Mouse (Mus musculus): ENCODE data around the gene Abcb1b. TPM values are rescaled to one million over a fixed set of nuclear protein-coding genes. Genes with fewer than 3 reads are reported as not detected.
"Not testable (repeated sequence)": the region's sequence is repeated elsewhere in the genome, so short reads cannot be mapped to it uniquely, and the experiment has no call there.

Gene Abcb1b
- total RNA-seq, 2 experiments from 2014 or later: 3.3 TPM

DNA sequence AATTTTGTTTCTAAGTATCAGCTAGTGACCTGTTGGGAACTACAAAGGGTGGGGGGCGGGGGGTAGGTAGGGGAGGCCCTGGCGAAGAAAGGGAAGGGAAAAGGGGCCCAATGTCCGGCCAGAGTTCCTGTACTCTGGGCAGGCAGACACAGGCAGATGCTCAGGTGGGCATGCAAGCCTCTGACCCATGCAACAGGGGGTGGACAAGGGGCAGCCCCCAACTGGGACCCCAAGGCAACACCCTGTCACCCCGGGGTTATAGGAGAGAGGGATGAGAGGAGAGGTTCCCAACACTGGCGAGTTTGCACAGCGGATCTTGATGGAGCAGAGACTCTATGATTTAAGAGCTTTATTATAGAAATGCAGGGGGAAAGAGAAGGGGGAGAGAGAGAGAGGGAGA lies 59.3 kb downstream of the Abcb1b start:
- no peak for DNase-seq (ENCODE audit: low spot score in 2 of 2)
- intact Hi-C loops (cut with DNase I): no loop called here

DNA sequence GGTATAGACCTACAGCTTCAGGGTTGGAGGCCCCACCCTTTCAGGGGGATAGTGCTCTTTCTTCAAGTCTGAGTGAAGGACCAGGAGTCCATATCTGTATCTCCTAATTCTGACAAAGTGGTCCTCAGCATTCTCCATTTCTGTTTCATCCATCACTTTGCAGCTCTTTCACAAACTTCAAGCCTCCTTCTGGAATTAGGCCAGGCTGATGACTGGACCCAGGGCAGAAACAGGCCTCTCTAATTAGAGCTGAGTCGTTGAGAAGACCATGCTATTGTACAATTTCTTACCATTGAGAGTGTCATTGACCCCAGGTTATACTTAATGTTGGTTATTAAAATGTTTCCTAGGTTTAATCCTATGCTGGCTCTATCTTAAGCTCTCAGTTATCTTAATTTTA lies 63.9 kb downstream of the Abcb1b start:
- DNase-seq (ENCODE audit: low spot score in 2 of 2): no peak
- intact Hi-C loops (cut with DNase I): no loop called here

DNA sequence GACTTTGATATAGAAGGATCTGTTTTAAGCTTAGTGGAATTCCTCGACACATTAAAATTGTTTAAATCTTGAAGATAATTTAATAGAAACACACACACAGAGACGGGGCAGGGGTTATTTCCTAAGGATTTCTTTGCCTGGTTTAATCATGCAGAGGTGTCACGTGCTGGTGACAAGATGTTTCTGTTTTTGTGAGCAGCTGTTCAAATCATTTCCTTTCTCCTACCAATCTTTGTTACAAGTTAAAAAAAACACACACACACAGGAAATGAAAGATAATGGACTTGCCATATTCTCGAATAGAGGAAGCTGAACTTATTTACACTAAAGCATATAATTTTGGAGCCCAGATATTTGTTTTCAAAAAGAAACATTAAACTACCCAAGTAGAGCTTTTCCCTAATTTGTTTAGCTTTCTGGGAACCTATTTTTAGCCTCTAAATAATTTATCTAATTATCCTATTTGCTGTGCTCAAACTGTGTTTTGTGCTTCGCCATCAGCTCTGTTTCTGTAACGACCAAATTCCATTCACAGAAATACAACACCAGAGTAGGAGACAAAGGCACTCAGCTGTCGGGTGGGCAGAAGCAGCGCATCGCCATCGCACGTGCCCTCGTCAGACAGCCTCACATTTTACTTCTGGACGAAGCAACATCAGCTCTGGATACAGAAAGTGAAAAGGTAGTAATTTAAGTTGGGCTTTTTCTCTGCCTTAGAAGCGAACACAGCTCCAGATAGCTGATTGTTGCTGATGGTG lies 65.8 kb downstream of the Abcb1b start:
- DNase-seq (ENCODE audit: low spot score in 2 of 2): no peak
- intact Hi-C loops (cut with DNase I): no loop called here

DNA sequence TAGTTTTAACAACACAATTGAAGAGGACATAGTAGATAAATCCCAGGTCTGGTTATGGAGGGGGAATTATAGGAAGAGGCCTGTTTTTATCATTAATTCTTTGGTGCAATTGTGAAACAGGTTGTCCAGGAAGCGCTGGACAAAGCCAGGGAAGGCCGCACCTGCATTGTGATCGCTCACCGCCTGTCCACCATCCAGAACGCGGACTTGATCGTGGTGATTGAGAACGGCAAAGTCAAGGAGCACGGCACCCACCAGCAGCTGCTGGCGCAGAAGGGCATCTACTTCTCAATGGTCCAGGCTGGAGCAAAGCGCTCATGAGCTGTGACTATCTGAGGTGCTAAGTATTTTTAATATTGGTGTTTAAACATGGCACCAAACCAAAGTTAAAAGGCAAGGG lies 67.7 kb downstream of the Abcb1b start:
- DNase-seq (ENCODE audit: low spot score in 2 of 2); intact Hi-C loops (cut with DNase I): not testable (repeated sequence)

DNA sequence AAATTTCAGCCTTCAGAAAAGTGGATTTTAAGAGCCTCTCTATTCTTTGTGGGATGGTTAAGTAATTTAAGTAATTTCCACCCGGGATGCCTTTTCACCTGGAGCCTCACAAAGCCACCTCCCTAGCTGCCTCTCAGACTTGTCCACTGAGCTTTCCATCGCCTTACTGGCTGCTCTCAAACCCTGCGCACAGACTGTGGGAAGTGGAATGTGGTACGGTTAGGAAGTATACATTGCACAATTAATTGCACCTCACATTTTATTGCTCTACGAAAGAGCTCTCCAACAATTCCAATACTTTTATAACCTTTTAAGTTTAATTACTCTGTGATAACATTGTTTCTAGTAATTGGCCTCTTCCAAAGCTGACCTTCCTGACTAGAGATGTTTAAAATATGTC lies 68.4 kb downstream of the Abcb1b start:
- intact Hi-C loops (cut with DNase I): no loop called here
- no peak for DNase-seq (ENCODE audit: low spot score in 2 of 2)

DNA sequence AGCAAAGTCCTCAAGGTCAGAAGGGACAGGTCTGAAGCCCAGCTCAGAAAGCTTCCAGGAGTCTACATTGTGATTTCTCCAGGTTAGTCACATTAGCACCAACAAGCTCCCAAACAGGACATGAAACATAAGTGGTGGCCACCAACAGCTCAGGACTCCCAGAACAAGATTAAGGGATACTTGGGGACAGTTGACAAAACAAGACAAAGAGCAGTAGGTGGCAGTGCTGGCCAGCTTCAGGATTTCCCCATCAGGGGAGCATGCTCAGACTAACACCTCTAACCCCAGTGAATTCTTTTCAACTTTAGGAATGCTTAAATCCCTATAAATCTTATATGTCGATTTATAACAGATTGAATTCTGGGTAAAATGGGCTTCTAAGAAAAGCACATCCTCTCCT lies 70.1 kb downstream of the Abcb1b start:
- DNase-seq (ENCODE audit: low spot score in 2 of 2): no peak
- intact Hi-C loops (cut with DNase I): no loop called here

DNA sequence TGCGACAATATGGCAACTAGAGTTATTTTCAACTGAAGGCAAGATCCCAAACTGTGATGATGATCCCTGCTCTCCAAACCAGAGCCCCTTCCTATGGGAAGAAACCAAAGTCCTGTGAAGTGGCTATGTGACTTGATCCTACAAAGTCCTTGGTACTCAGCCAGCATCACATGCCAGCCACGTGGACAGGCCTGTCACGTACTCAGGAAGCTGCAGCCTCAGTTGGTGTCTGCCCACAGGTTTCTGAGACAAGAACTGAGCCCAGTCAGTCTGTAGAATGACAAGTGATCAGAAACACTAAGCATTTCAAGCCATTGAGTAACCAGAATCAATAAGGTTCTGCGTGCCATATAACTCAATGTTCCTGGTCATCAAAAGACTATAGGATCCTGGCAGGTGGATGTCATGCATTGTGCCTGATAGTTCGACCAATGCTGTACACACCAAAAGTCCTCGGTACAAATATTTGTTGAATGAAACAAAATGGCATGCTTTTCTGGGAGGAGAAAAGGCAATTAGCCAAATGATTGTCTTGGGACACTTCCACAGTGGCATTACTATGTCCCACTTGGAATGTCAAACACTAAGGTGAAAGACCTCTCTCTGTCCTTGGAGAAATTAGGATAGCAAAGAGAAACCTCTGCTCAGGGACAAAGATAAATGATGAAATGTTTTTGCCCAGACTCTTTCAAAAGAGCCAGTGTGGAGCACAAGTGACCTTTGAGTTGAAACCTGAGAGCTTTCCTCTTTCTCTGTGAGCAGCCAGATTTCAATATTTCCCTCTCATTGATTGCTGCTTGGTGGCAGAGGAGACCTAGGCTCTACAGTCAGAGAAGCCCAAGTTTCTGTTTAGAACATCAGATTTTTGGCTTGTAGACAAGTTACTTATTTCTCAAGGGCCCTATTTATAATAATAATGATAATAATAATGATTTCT lies 75.3 kb downstream of the Abcb1b start:
- DNase-seq (ENCODE audit: low spot score in 2 of 2): no peak
- intact Hi-C loops (cut with DNase I): no loop called here

DNA sequence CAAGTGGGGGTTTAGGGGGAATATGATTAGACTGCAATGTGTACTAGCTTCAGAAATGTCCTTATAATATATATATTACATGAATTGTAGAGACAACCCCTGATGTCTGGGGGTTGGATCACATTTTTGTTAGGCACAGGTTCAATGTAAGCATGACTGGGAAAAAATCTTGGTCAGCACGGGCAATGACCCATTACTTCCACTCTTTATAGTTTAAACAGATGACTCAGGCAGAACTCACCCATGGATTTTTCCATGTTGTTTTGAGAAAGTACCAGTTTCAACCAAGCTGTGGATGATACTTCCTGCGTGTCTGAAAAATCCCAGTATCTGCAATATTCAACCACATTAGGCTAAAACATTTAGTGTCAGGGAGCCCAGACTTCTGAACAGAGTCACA lies 79.1 kb downstream of the Abcb1b start:
- intact Hi-C loops (cut with DNase I): no loop called here
- DNase-seq (ENCODE audit: low spot score in 2 of 2): no peak

DNA sequence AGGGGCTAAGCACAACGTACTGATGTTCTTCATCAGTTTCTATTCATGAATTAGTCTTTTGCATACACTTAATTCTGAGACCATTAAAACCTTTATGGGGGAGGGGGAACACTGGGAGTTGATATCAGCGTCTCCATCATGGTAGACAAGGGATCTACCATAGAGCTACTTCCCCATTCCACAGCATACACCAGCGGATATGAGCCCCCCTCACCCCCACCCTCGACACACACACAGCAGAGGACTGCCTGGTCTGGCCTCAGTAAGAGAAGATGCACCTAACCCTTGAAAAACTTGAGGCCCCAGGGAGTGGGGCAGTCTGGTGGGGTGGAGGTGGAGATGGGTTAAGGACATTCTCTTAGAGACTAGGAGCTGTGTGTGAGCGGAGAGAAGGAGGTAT lies 79.9 kb downstream of the Abcb1b start:
- intact Hi-C loops (cut with DNase I): no loop called here

DNA sequence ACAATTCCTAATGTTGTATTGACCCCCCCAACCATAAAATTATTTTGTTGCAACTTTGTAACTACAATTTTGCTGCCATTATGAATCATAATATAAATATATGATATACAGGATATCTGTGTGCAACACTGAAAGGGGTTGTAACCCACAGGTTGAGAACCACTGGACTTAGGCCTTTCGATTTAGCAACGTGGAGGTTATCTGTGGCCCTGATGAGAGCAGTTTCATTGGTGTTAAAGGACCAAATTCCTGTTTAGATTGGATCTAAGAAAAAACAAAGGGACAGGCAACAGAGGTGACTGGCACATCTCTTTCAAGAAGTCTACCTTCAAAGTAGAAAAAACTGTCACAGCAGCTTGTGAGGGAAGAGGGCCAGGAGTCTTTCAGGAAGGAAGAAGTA lies 87.9 kb downstream of the Abcb1b start:
- intact Hi-C loops (cut with DNase I): no loop called here
- DNase-seq (ENCODE audit: low spot score in 2 of 2): no peak

More for the DNA sequence above, 79.9 kb downstream of the Abcb1b start:
- DNase-seq (ENCODE audit: low spot score in 2 of 2): no peak

DNA sequence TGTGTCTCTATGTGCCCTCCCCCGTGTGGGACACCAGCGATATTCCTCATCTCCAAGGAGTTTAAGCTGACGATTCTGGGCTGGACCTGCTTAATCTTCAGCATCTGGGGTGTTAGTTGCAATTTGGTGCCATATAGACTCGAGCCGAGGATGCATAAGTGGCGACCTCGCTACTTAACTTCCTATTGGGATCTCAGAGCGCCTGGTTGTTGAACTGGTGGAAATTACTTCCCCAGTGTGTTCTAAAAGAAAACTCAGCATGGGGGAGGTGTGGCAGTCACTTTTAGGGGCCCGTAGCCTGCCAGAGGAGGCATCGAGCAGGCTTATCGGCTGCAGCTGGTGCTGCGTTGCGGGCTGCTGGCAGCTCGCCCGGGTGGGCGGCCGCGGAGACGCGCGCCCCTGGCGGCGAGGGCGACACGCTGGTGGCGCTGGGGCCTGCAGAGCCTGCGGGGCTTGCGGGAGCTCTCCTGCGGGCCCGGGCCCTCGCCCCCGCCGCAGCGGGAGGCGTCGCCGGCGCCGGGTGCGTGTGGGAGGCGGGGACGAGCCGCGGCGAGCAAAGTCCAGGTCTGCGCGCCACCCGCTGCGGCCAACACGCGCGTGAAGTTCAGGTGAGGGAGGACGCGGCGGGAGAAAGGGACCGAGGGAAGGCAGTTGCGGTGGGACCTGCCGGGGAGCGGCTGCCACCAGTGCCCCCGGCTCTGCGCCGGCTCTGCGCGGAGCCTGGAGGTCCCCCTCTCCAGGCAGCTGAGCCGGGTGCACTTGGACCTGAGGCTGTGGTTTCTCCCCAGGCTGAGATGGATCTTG lies 95.6 kb downstream of the Abcb1b start, which contains the start of gene Abcb4:
Gene Abcb4, plus strand, starts transcription at position 418 of the 804 bp plus-strand sequence.
- peak; percentile 64 to 77 for DNase-seq (ENCODE audit: low spot score in 2 of 2)
- intact Hi-C loops (cut with DNase I): no loop called here

DNA sequence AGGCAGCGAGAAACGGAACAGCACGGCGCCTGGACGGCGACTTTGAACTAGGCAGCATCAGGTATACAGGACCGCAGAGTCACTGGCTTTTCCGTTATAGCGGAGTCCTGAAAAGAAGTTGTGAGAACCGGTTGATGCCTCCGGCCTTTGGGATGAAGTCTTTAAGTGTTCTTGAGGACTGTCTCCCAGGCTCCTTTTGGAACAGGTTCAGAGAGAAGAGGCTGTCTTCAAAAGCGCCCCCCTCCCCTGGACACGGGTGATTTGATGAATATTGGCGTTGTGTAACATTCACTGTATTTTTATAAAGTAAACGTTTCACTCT lies 96.1 kb downstream of the Abcb1b start:
- intact Hi-C loops (cut with DNase I): no loop called here
- DNase-seq (ENCODE audit: low spot score in 2 of 2): no peak

DNA sequence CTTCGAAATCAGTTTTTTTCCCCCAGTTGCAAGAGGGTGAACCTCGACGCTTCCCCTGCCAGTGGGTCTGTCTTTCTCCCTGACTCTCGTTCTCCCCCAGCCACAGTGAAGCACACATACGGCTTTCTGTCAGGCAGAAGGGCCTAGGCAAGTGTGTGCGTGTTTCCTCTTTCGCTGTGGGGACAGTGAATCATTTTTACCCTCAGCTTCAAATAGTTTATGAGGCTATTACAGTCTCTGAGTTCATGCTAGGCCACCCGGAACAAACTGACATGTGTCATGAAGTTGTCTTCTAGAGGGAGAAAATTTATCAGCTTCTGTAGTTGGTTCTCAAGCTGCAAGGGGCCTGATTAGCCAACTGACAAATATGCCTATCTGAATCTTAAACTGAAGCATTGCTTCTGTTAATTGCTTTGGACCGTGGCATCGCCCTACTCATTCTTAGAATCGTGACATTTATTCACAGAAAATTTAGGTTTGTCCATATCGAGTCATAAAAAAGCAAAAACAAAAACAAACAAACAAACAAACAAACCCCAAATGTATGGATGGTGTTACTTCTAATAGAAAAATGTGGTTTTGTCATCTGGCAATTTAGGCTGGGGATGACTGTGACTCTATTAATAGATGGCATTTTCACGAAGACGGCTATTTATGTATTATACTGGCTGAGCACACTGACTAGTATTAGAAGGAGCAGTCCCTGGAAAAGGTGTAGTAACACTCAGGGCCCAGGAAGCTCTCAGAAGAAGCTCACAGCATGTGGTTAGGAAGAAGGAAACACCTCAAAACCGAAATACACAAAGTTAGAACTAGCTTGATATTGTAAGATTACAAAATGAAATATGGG lies 96.9 kb downstream of the Abcb1b start:
- intact Hi-C loops (cut with DNase I): no loop called here
- DNase-seq (ENCODE audit: low spot score in 2 of 2): peak in 1 of 2 experiments; percentile 4

DNA sequence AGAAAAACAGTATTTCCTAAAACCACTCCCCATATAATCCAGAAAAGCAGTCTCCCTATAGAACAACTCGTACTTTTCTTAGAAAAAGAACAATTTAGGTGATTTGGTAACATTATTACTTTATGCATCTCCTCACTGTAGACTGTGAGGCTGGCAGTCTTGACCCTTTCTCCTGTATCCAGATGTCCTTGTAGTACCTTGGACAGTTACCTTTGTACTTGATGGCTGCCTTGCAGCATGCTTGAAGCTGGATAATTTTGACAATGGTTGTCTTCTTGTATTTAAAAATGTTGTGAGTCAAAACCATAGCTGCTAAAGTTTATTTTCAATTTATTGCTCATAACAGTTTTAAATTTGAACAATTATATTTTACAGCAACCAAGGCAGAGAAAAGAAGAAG lies 98.3 kb downstream of the Abcb1b start:
- no peak for DNase-seq (ENCODE audit: low spot score in 2 of 2)
- intact Hi-C loops (cut with DNase I): no loop called here

DNA sequence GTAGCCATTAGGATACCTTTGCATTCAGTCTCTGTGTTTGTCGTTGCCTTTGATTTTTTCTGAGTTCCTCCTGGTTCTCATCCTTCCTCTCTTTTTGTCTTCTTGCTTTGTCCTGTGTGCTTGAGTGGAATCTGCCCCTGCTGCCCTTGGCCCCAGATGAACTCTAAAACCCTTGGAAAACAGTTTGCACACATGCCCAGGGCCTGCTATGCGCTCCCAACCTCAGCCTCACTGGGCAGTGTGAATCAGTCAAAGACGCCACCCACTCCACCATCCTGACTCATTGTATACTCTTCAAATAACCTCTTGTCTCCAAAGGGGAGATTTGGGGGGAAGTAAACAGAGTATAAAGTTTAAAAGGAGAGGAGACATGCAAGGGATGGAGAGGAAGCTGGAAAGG lies 100.3 kb downstream of the Abcb1b start:
- intact Hi-C loops (cut with DNase I): no loop called here

DNA sequence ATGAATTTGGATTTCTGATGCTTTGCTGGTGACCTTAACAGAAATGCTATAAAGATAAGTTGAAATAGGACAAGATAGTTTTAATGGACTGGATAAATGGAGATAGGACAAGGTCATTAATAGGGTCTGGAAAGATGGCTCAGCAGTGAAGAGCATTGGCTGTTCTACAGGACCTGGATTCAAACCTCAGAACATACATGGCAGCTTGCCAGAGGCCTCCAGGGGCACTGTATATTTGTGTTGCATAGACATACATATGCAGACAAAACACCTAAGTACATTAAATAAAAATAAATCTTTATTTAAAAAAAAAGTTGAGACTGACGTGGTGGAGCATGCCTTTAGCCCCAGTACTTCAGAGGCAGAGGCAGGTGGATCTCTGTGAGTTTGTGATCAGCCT lies 103.1 kb downstream of the Abcb1b start:
- intact Hi-C loops (cut with DNase I): no loop called here

More for the DNA sequence above, 100.3 kb downstream of the Abcb1b start:
- DNase-seq (ENCODE audit: low spot score in 2 of 2): no peak

DNA sequence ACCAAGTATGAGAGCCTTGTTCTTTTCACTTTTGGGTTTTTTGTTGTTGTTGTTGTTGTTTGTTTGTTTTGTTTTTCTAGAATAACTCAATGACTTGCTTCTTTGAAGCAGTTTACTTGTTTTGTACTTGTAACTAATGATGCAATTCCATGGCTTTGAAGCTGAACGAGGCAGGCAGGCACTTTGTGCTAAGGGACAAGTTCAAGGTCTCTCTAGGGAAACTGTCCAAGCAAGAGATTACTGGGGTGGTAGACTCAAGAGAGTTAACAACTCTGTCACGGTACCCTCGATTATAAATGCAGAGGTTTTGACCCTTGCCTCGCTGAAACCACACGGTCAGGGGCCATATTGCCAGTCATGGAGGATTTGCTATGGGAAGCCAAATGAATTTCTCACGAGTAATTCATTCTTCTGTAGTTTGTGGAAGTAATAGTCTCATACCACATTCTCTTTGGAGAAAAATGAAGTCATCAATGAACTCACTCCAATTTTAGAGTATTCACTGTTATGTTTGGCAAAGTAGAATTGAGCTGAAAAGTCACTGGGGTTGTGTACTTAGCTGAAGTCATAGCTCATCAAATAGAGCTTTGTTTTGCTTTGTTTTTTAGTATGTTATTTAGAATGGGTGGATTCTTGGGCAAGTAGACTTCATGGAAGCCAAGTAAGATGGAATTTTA lies 104.3 kb downstream of the Abcb1b start:
- intact Hi-C loops (cut with DNase I): no loop called here
- DNase-seq (ENCODE audit: low spot score in 2 of 2): no peak

More for the DNA sequence above, 103.1 kb downstream of the Abcb1b start:
- DNase-seq (ENCODE audit: low spot score in 2 of 2): no peak

DNA sequence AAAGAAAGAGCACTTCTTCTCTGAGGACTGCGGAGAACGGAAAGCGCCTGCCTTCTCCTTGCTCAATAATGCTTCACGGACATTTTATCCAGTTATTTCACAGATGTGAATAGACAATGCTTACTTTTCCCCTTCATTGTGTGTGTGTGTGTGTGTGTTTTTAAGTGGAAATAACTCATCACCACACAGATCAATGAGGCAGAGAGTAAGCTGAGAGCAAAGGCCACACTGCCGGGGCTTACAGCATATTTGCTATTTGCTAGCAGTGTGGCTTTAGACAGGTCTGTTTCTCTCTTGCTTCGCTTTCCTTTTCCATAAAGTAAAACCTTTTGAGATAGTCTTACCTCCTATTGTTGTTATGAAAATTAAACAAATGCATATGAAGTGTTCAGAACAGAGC lies 106.6 kb downstream of the Abcb1b start:
- intact Hi-C loops (cut with DNase I): no loop called here
- DNase-seq (ENCODE audit: low spot score in 2 of 2): no peak
